Mouse (Mus musculus): ENCODE data around the gene Defb21. TPM values are rescaled to one million over a fixed set of nuclear protein-coding genes. Genes with fewer than 3 reads are reported as not detected.

Gene Defb21
- polyA plus RNA-seq, 1 experiment from 2014 or later, result not detected

DNA sequence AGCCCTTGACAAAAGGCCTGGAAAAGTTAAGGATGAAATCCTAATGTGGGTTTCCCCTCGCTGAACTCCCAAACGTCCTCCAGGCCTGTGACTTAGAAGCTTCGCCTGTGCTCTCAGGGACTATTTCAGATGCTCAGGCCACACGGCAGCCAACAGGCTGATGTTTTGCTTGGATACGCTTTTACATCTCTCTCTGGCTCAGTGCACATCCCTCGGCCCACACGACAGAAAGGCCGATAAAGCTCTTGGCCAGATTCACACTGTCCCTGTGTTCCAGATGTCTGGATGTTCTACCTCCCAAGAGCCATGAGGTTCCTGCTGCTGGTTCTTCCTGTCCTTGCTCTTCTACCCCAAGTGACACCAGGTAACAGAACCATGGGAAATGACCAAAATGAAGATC lies 940 bp downstream of the Defb21 start:
- H3K36me3 ChIP-seq, result no peaks in the 10 kb centered on the region
- no peak overlapping the region for H3K4me2 ChIP-seq
- no peak overlapping the region for H3K9ac ChIP-seq
- H3K4me1 ChIP-seq, result no peaks in the 10 kb centered on the region
- H3K9me3 ChIP-seq (replicated peaks), result no peaks in the 10 kb centered on the region
- no peak overlapping the region for H3K27ac ChIP-seq
- ATAC-seq, result no peak
- WGBS (ENCODE audit: insufficient replicate concordance), result 80% methylated on average over 8 of the region's 8 CpGs
- H3K27me3 ChIP-seq (replicated peaks), result no peaks in the 10 kb centered on the region; the same call in 1 of the 2 replicates
- H3K4me3 ChIP-seq, result no peak overlapping the region

DNA sequence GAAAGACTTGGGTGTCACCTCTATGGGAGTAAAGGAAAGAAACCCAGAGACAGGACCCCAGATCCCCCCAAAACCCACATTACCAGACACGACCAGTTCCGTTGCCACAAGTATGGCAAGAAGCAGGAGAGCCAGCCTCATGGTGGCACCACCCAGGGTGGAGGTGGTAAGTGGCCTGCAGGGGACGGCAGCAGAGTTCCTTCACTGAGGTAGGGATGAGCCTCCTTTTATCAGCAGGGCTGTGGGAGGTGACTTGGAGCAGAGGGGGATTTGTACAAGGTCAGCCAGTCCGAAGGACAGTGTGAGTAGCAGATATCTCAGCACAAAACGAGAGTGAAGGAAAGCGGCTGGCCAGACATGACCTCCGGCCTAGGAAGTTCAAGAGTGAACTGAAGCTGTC lies 7.6 kb downstream of the Defb21 start, which contains the start of gene Defb19:
TSS of gene Defb19 (minus strand) at position 206 of the 400 bp plus-strand sequence.
- Histone ChIP-seq H3K9me3 (replicated peaks) (no peaks in the 10 kb centered on the region), H3K27ac (no peak within 1 kb of the TSS), H3K4me2 (no peak within 1 kb of the TSS), H3K27me3 (replicated peaks) (no peaks in the 10 kb centered on the region; the same call in 1 of the 2 replicates), H3K4me3 (no peak within 1 kb of the TSS), H3K36me3 (no peaks in the 10 kb centered on the region), H3K4me1 (no peaks in the 10 kb centered on the region), H3K9ac (no peak within 1 kb of the TSS)
- 51% methylated on average over 7 of the region's 7 CpGs for WGBS (ENCODE audit: insufficient replicate concordance)
- no peak for ATAC-seq

DNA sequence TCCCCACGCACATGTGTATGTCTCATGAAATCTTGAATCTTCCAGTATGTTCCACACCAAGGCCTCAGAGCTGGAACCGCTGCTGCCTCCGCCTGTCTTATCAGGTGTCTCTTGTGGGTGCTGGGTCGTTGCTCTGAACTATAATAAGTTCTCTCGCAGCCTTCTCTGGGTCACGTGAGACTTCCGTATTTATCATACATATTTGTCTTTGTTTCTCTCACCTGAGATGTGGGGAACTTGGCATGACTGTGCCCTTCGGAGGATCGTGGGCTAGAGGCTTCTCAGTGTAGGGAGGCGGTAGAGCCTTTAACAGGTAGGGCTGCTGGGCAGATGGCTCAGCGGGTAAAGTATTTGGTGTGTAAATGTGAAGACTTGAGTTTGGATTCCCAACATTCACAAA lies 8.1 kb downstream of the Defb21 start:
- 57% methylated on average over 11 of the region's 11 CpGs for WGBS (ENCODE audit: insufficient replicate concordance)
- no peak overlapping the region for H3K4me2 ChIP-seq
- no peaks in the 10 kb centered on the region; the same call in 1 of the 2 replicates for H3K27me3 ChIP-seq (replicated peaks)

DNA sequence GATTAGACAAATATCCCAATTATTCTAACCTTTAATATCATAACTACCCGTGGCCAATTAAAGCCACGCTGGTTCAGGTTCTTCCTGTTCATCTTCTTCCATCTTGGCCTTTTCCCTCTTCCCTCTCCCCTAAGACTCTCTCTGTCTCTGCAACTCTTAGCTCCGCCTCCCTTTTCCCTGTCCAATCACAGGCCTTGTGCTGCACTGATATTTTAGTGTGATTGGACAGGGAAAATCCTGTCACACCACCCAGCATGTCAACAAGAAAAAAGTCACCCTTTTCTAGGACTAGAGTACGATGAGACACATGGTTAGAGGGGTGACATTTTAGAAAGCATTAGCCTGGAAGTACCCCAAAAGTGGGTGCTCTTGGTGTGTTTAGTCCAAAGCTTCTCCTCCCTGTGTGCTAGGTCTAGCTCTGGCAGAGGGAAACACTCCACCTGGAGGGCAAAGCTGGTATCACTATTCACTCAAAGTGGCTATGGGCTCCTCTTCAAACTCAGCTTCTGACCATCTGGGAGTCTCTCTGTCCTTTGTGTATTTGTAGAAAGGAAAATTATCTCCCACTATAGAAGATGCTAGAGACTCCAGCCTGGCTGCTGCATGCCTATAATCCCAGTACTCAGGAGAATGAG lies 14.5 kb downstream of the Defb21 start:
- H3K36me3 ChIP-seq, result no peaks in the 10 kb centered on the region
- H3K4me1 ChIP-seq, result 0 out of 2 replicates have a peak, but pooled peaks cover 6% of the 10 kb centered on the region
- no peaks in the 10 kb centered on the region for H3K27me3 ChIP-seq (replicated peaks)
- 58% methylated on average over 4 of the region's 4 CpGs for WGBS (ENCODE audit: insufficient replicate concordance)
- H3K9ac ChIP-seq, result no peak overlapping the region
- no peaks in the 10 kb centered on the region for H3K9me3 ChIP-seq (replicated peaks)
- ATAC-seq, result no peak
- no peak overlapping the region for H3K27ac ChIP-seq
- H3K4me2 ChIP-seq, result no peak overlapping the region
- no peak overlapping the region for H3K4me3 ChIP-seq

More for the DNA sequence above, 8.1 kb downstream of the Defb21 start:
- Histone ChIP-seq H3K4me3 (no peak overlapping the region), H3K9ac (no peak overlapping the region), H3K4me1 (no peaks in the 10 kb centered on the region), H3K9me3 (replicated peaks) (no peaks in the 10 kb centered on the region), H3K36me3 (no peaks in the 10 kb centered on the region), H3K27ac (no peak overlapping the region)
- ATAC-seq, result no peak

DNA sequence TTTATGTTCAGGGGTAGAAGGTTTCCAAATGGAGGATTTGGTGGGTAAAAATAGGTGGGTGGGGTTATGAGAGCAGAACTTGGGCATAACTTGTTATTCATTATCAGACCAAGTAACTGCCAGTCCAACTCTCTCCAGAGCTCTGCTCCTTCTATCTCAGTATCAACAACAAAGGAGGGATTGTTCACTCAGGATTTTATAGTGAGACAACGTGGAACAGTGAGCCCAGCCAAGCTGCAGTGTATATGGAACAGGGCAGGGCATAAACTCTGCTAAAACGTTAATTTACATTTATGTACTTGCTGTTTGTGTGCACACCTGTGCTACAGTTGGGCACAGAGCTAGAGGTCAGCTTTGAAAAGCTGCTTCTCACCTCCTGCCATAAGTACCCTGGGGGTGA lies 15.9 kb downstream of the Defb21 start:
- ATAC-seq, result no peak
- H3K27ac ChIP-seq, result no peak overlapping the region
- no peaks in the 10 kb centered on the region for H3K27me3 ChIP-seq (replicated peaks)
- no peak overlapping the region for H3K4me3 ChIP-seq
- 37% methylated on average over 2 of the region's 2 CpGs for WGBS (ENCODE audit: insufficient replicate concordance)
- no peak overlapping the region for H3K9ac ChIP-seq
- no peak overlapping the region for H3K4me2 ChIP-seq
- H3K4me1 ChIP-seq, result 0 out of 2 replicates have a peak, but pooled peaks cover 6% of the 10 kb centered on the region
- no peaks in the 10 kb centered on the region for H3K36me3 ChIP-seq
- no peaks in the 10 kb centered on the region for H3K9me3 ChIP-seq (replicated peaks)

DNA sequence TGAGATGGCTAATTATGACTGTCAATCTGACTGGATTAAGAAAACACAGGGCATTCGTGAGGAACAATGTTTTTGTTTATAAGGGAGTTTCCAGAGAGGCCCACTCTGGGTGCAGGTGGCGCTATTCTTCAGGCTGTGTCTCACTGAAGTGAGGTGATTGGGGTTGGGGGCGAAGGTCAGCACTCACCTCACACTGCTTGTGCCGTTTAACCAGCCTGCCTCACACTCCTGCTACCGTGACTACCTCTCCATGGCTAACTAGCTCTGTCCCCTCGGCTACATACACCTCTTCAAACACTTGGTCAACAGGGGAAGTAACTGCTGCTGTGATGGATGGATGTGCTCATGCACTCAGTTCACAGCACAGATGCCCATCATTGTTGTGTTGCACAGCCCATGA lies 16.5 kb downstream of the Defb21 start:
- 43% methylated on average over 6 of the region's 6 CpGs for WGBS (ENCODE audit: insufficient replicate concordance)
- no peak overlapping the region for H3K4me3 ChIP-seq

DNA sequence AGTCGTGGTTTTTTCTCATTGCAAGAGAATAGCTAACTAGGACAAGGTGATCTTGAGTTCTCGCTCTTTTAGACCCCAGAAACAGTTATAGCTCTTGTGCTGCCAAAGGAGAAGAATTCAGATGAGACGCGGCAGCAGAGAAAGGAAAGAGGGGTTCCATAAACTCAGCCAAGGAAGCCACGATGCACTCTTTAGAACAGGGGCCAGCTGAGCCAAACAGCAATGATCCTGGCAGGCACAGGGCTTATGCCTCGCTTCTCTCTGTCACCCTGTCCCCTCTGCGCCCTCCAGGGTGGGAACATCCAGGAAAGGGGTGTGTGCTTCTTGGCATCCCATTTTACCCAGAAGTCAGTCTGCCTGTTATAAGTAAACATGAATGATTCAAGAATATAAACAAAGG lies 26.8 kb downstream of the Defb21 start, which contains the start of gene Defb45:
TSS of gene Defb45 (minus strand) at position 101 of the 400 bp plus-strand sequence.
- H3K4me3 ChIP-seq, result no peak within 1 kb of the TSS
- H3K36me3 ChIP-seq, result no peaks in the 10 kb centered on the region
- H3K9ac ChIP-seq, result no peak within 1 kb of the TSS
- no peaks in the 10 kb centered on the region for H3K4me1 ChIP-seq
- H3K27ac ChIP-seq, result no peak within 1 kb of the TSS
- no peak for ATAC-seq
- H3K9me3 ChIP-seq (replicated peaks), result no peaks in the 10 kb centered on the region
- 52% methylated on average over 7 of the region's 7 CpGs for WGBS (ENCODE audit: insufficient replicate concordance)
- H3K4me2 ChIP-seq, result no peak within 1 kb of the TSS
- H3K27me3 ChIP-seq (replicated peaks), result no peaks in the 10 kb centered on the region; the same call in 1 of the 2 replicates

More for the DNA sequence above, 16.5 kb downstream of the Defb21 start:
- Histone ChIP-seq H3K36me3 (no peaks in the 10 kb centered on the region), H3K4me2 (no peak overlapping the region), H3K27me3 (replicated peaks) (no peaks in the 10 kb centered on the region), H3K4me1 (0 out of 2 replicates have a peak, but pooled peaks cover 6% of the 10 kb centered on the region), H3K9ac (no peak overlapping the region), H3K9me3 (replicated peaks) (no peaks in the 10 kb centered on the region), H3K27ac (no peak overlapping the region)
- no peak for ATAC-seq

DNA sequence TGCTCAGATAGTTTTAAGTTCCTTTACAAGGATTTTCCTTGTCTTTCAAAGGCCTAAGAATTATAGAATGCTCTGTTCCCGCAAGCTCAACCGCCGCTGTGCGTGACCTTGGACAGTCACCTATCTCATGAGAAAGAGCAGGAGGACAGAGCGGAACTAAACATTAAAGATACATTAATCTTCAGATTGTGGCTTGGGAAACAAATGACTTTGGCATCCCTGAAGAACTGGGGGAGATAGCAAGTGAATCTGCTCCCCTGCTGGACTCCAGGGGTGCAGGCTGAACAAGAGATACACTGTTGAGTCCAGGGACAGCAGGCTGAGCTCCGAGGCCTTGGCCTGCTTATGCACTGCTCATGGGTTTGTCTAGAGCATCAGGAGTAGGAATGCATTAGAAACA lies 27.5 kb downstream of the Defb21 start:
- WGBS (ENCODE audit: insufficient replicate concordance), result 71% methylated on average over 6 of the region's 6 CpGs
- no peaks in the 10 kb centered on the region for H3K36me3 ChIP-seq
- no peaks in the 10 kb centered on the region for H3K27me3 ChIP-seq (replicated peaks)
- H3K4me1 ChIP-seq, result no peaks in the 10 kb centered on the region
- H3K4me3 ChIP-seq, result no peak overlapping the region
- H3K9ac ChIP-seq, result no peak overlapping the region
- no peak overlapping the region for H3K4me2 ChIP-seq
- H3K9me3 ChIP-seq (replicated peaks), result no peaks in the 10 kb centered on the region
- ATAC-seq, result no peak
- no peak overlapping the region for H3K27ac ChIP-seq

DNA sequence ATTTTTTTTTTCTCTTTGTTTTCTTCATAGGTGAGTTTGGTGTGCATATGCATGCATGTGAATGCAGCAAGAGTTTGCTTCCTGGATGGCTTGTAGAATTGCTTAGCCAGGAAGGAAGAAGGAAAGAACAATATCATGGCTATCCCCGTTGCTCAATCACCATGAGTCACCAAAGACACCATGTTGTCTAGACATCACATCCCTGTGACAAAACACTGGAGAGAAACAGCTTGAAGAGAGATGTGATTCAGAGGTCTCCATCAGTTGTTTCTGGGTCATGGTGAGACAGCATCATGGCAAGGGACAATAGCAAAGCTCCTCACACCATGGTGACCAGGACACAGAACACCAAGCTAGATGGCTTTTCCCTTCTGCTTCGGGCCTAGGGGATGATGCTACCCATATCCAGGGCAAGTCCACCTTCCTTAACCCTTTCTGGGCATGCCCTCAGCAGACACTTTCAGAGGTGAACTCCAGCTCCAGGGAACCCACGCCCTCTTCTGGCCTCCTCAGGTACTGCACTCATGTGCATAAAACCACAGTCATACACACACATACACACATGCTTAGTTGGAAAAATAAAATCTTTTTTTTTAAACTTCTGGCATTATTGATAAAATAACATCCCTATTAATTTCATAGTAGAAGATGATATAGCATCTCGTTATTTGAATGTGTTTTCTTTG lies 28.9 kb downstream of the Defb21 start:
- no peak overlapping the region for H3K4me2 ChIP-seq
- no peak for ATAC-seq
- no peak overlapping the region for H3K27ac ChIP-seq
- no peak overlapping the region for H3K9ac ChIP-seq
- H3K4me1 ChIP-seq, result no peaks in the 10 kb centered on the region
- H3K27me3 ChIP-seq (replicated peaks), result no peaks in the 10 kb centered on the region
- no peaks in the 10 kb centered on the region for H3K9me3 ChIP-seq (replicated peaks)
- WGBS (ENCODE audit: insufficient replicate concordance), result 48% methylated on average over 4 of the region's 4 CpGs
- H3K4me3 ChIP-seq, result no peak overlapping the region
- no peaks in the 10 kb centered on the region for H3K36me3 ChIP-seq

DNA sequence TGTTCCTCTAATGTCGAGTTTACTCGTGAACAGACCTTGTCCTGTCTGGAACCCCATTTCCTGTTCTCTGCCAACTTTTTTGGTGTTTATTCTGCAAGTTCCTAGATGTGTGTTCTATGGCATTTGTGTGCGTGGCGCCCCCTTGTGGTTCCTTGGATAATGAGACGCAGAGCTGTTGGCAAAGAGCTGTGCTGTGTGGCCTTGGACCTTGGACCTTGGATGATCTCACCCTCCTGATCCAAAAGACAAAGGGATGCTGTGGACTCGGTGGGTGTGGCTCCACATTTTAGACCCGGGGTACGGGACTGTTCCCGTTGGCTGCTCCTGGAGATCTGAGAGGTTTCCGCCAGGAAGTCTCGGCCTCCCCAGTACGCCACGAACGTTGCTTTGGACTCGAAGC lies 31.5 kb downstream of the Defb21 start, which contains the start of gene Defb36:
TSS of gene Defb36 (plus strand) at position 271 of the 400 bp plus-strand sequence.
- no peak for ATAC-seq
- WGBS (ENCODE audit: insufficient replicate concordance), result 69% methylated on average over 15 of the region's 15 CpGs

DNA sequence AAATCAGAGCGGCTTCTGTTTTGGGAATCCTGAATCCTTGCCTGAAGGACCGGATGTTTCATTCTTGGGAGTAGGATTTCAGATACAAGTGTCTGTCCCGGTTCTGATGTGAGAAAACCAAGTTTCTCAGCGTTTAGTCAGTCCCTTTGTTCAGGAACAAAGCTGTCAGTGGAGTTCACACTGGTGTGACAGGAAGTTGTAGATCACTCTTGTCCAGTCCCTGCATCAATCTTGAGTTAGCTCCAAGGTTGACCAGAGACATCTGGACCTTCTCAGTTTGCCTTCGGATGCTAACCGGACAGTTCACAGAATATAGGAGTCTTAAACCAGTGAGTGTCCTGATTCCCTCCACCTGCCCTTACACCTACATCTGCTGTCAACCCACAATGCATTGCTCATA lies 35.2 kb downstream of the Defb21 start:
- H3K4me3 ChIP-seq, result no peak overlapping the region
- no peak overlapping the region for H3K4me2 ChIP-seq
- WGBS (ENCODE audit: insufficient replicate concordance), result 47% methylated on average over 6 of the region's 6 CpGs
- H3K9me3 ChIP-seq (replicated peaks), result no peaks in the 10 kb centered on the region
- no peak overlapping the region for H3K9ac ChIP-seq
- ATAC-seq, result no peak
- no peak overlapping the region for H3K27ac ChIP-seq
- H3K36me3 ChIP-seq, result no peaks in the 10 kb centered on the region
- no peaks in the 10 kb centered on the region for H3K27me3 ChIP-seq (replicated peaks)
- no peaks in the 10 kb centered on the region for H3K4me1 ChIP-seq

More for the DNA sequence above, 31.5 kb downstream of the Defb21 start, which contains the start of gene Defb36:
- no peak within 1 kb of the TSS for H3K27ac ChIP-seq
- no peaks in the 10 kb centered on the region for H3K27me3 ChIP-seq (replicated peaks)
- no peak within 1 kb of the TSS for H3K4me3 ChIP-seq
- H3K9ac ChIP-seq, result no peak within 1 kb of the TSS
- no peaks in the 10 kb centered on the region for H3K4me1 ChIP-seq
- H3K9me3 ChIP-seq (replicated peaks), result no peaks in the 10 kb centered on the region
- H3K36me3 ChIP-seq, result no peaks in the 10 kb centered on the region
- H3K4me2 ChIP-seq, result no peak within 1 kb of the TSS

DNA sequence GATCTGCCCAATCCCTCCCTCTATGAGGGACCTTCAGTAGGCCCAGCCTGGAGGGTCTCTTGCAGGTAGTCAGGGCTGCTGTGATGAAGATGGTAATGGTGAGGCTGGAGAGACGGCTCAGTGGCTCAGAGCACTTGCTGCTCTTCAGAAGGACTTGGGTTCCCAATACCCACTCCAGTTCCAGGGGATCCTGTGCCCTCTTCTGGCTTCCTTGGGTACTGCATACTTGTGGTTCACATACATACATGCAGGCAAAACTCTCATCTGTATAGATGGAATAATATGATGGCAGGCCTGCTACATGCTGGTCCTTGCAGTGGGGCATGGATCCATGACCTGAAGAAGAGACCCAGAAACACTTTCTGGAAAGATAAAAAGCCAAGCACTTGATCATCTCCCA lies 36.2 kb downstream of the Defb21 start:
- Histone ChIP-seq H3K36me3 (no peaks in the 10 kb centered on the region), H3K4me1 (no peaks in the 10 kb centered on the region), H3K27ac (no peak overlapping the region), H3K27me3 (replicated peaks) (no peaks in the 10 kb centered on the region), H3K9ac (no peak overlapping the region), H3K9me3 (replicated peaks) (no peaks in the 10 kb centered on the region), H3K4me3 (no peak overlapping the region), H3K4me2 (no peak overlapping the region)
- 59% methylated on average over 1 of the region's 1 CpGs for whole genome bisulfite sequencing (ENCODE audit: insufficient replicate concordance)
- no peak for ATAC-seq
